Mouse (Mus musculus): ENCODE results near the gene Pcx. TPM values are rescaled to one million over a fixed set of nuclear protein-coding genes. Genes with fewer than 3 reads are reported as not detected.

Pcx gene
- total and polyA plus RNA-seq, 3 experiments, result 39.0 to 52.5 (median 44.8) TPM

GRCm38 (mm10) chr19:4557796-4558569 is 47.7 kb downstream of the Pcx start:
- Histone ChIP-seq H3K4me3 (no peak overlapping the region), H3K4me1 (ENCODE audit: control insufficient read depth, insufficient read depth, low read length) (peaks cover 1% of the 10 kb centered on the region; the same call in 1 of the 2 replicates), H3K27me3 (ENCODE audit: control insufficient read depth, insufficient read depth, low read length) (no peaks in the 10 kb centered on the region), H3K9ac (ENCODE audit: low read depth, low read length) (no peak overlapping the region), H3K36me3 (ENCODE audit: control insufficient read depth, insufficient read depth, low read length) (no peaks in the 10 kb centered on the region), H3K27ac (no peak overlapping the region), H3K79me2 (replicated peaks; ENCODE audit: control insufficient read depth, insufficient read depth, low read length) (no peaks in the 10 kb centered on the region)
- intact Hi-C loops (cut with DNase I), result no loop called here
- 66% methylated on average over 8 of the region's 8 CpGs for WGBS
- TF ChIP-seq CTCF (IDR thresholded peaks at IDR 0.05) (no peak), POLR2A (IDR thresholded peaks at IDR 0.05; ENCODE audit: insufficient read depth, low read depth, low read length) (no peak), EP300 (IDR thresholded peaks at IDR 0.05; ENCODE audit: insufficient read depth, low read depth, low read length) (no peak)
- peak in 1 of 2 experiments; percentile 8 for DNase-seq

- Histone ChIP-seq H3K4me1 (ENCODE audit: control insufficient read depth, insufficient read depth, low read length) (peaks cover 1% of the 10 kb centered on the region; the same call in 1 of the 2 replicates), H3K4me3 (no peak overlapping the region), H3K27me3 (ENCODE audit: control insufficient read depth, insufficient read depth, low read length) (no peaks in the 10 kb centered on the region), H3K36me3 (ENCODE audit: control insufficient read depth, insufficient read depth, low read length) (no peaks in the 10 kb centered on the region), H3K9ac (ENCODE audit: low read depth, low read length) (no peak overlapping the region), H3K79me2 (replicated peaks; ENCODE audit: control insufficient read depth, insufficient read depth, low read length) (no peaks in the 10 kb centered on the region), H3K27ac (no peak overlapping the region)
- intact Hi-C loops (cut with DNase I), result no loop called here
- TF ChIP-seq POLR2A (IDR thresholded peaks at IDR 0.05; ENCODE audit: insufficient read depth, low read depth, low read length) (no peak), EP300 (IDR thresholded peaks at IDR 0.05; ENCODE audit: insufficient read depth, low read depth, low read length) (no peak), CTCF (IDR thresholded peaks at IDR 0.05) (no peak)
- DNase-seq, result peak in 1 of 2 experiments; percentile 24
- WGBS, result 76% methylated on average over 3 of the region's 3 CpGs
Observed at GRCm38 (mm10) chr19:4558570-4558955, 48.3 kb downstream of the Pcx start.

- Histone ChIP-seq H3K27me3 (ENCODE audit: control insufficient read depth, insufficient read depth, low read length) (no peaks in the 10 kb centered on the region), H3K79me2 (replicated peaks; ENCODE audit: control insufficient read depth, insufficient read depth, low read length) (no peaks in the 10 kb centered on the region), H3K4me3 (no peak overlapping the region), H3K9ac (ENCODE audit: low read depth, low read length) (no peak overlapping the region), H3K36me3 (ENCODE audit: control insufficient read depth, insufficient read depth, low read length) (no peaks in the 10 kb centered on the region), H3K4me1 (ENCODE audit: control insufficient read depth, insufficient read depth, low read length) (peaks cover 1% of the 10 kb centered on the region; the same call in 1 of the 2 replicates), H3K27ac (no peak overlapping the region)
- no peak for TF ChIP-seq CTCF (IDR thresholded peaks at IDR 0.05)
- no peak for DNase-seq
- 54% methylated on average over 3 of the region's 3 CpGs for WGBS
- intact Hi-C loops (cut with DNase I), result no loop called here
Observed at GRCm38 (mm10) chr19:4559011-4559410, 48.7 kb downstream of the Pcx start.

GRCm38 (mm10) chr19:4559588-4559987 is 49.3 kb downstream of the Pcx start:
- H3K9ac ChIP-seq (ENCODE audit: low read depth, low read length), result no peak overlapping the region
- TF ChIP-seq EP300 (IDR thresholded peaks at IDR 0.05; ENCODE audit: insufficient read depth, low read depth, low read length) (no peak), POLR2A (IDR thresholded peaks at IDR 0.05; ENCODE audit: insufficient read depth, low read depth, low read length) (no peak), CTCF (IDR thresholded peaks at IDR 0.05) (no peak)
- DNase-seq, result no peak
- H3K4me1 ChIP-seq (ENCODE audit: control insufficient read depth, insufficient read depth, low read length), result peaks cover 1% of the 10 kb centered on the region; the same call in 1 of the 2 replicates
- no peaks in the 10 kb centered on the region for H3K27me3 ChIP-seq (ENCODE audit: control insufficient read depth, insufficient read depth, low read length)
- WGBS, result 71% methylated on average over 2 of the region's 2 CpGs
- intact Hi-C loops (cut with DNase I), result no loop called here
- H3K79me2 ChIP-seq (replicated peaks; ENCODE audit: control insufficient read depth, insufficient read depth, low read length), result no peaks in the 10 kb centered on the region
- H3K27ac ChIP-seq, result no peak overlapping the region
- H3K36me3 ChIP-seq (ENCODE audit: control insufficient read depth, insufficient read depth, low read length), result no peaks in the 10 kb centered on the region
- H3K4me3 ChIP-seq, result no peak overlapping the region

GRCm38 (mm10) chr19:4560205-4560604 is 49.9 kb downstream of the Pcx start:
- Histone ChIP-seq H3K4me1 (ENCODE audit: control insufficient read depth, insufficient read depth, low read length) (peaks cover 1% of the 10 kb centered on the region; the same call in 1 of the 2 replicates), H3K27me3 (ENCODE audit: control insufficient read depth, insufficient read depth, low read length) (no peaks in the 10 kb centered on the region), H3K4me3 (no peak overlapping the region), H3K36me3 (ENCODE audit: control insufficient read depth, insufficient read depth, low read length) (no peaks in the 10 kb centered on the region), H3K79me2 (replicated peaks; ENCODE audit: control insufficient read depth, insufficient read depth, low read length) (no peaks in the 10 kb centered on the region), H3K9ac (ENCODE audit: low read depth, low read length) (no peak overlapping the region), H3K27ac (no peak overlapping the region)
- DNase-seq, result no peak
- 85% methylated on average over 5 of the region's 5 CpGs for WGBS
- intact Hi-C loops (cut with DNase I), result no loop called here
- TF ChIP-seq EP300 (IDR thresholded peaks at IDR 0.05; ENCODE audit: insufficient read depth, low read depth, low read length) (no peak), POLR2A (IDR thresholded peaks at IDR 0.05; ENCODE audit: insufficient read depth, low read depth, low read length) (no peak), CTCF (IDR thresholded peaks at IDR 0.05) (no peak)

- H3K4me3 ChIP-seq, result no peak overlapping the region
- H3K36me3 ChIP-seq (ENCODE audit: control insufficient read depth, insufficient read depth, low read length), result no peaks in the 10 kb centered on the region
- 91% methylated on average over 5 of the region's 5 CpGs for WGBS
- intact Hi-C loops (cut with DNase I), result no loop called here
- H3K27me3 ChIP-seq (ENCODE audit: control insufficient read depth, insufficient read depth, low read length), result no peaks in the 10 kb centered on the region
- H3K27ac ChIP-seq, result no peak overlapping the region
- no peak for DNase-seq
- no peaks in the 10 kb centered on the region for H3K4me1 ChIP-seq (ENCODE audit: control insufficient read depth, insufficient read depth, low read length)
- no peak for TF ChIP-seq EP300 (IDR thresholded peaks at IDR 0.05; ENCODE audit: insufficient read depth, low read depth, low read length)
- TF ChIP-seq POLR2A (IDR thresholded peaks at IDR 0.05; ENCODE audit: insufficient read depth, low read depth, low read length), result no peak
- TF ChIP-seq CTCF (IDR thresholded peaks at IDR 0.05), result no peak
- no peak overlapping the region for H3K9ac ChIP-seq (ENCODE audit: low read depth, low read length)
- H3K79me2 ChIP-seq (replicated peaks; ENCODE audit: control insufficient read depth, insufficient read depth, low read length), result no peaks in the 10 kb centered on the region
Observed at GRCm38 (mm10) chr19:4565678-4566077, 55.4 kb downstream of the Pcx start.

Measured in heart, adult 2 months (tissue).